Mouse (Mus musculus) cortical plate, adult 2 months (tissue): Measurements from ENCODE around the gene Zfp518b.

Source experiments
- CTCF ChIP-seq: fragments of 200-500 bp; IDR thresholded peaks from 2 replicates; pipeline ENCODE4 v1.5.1; 2011; ENCODE audit warnings: mild to moderate bottlenecking, control low read depth, low read length; ENCODE audit not compliant: insufficient read depth; ENCODE audit errors: extremely low read depth
- POLR2A ChIP-seq: fragments of 200-500 bp; IDR thresholded peaks from 2 replicates; pipeline ENCODE4 v1.6.1; 2011; ENCODE audit warnings: mild to moderate bottlenecking, low read length, control low read depth; ENCODE audit not compliant: insufficient read depth; ENCODE audit errors: extremely low read depth

- TF ChIP-seq CTCF (no peak), POLR2A (no peak)
Measured at GRCm38 (mm10) chr5:38653101-38653500, 31.5 kb downstream of the Zfp518b start.
